Mouse (Mus musculus) lung, postnatal 0 days (tissue): Measurements from ENCODE around the gene Magee1. TPM values are rescaled to one million over a fixed set of nuclear protein-coding genes. Genes with fewer than 3 reads are reported as not detected.
"Not testable (repeated sequence)": the region's sequence is repeated elsewhere in the genome, so short reads cannot be mapped to it uniquely, and the experiment has no call there.

Experiments
- ATAC-seq: fragments of 200-750 bp; cut with Nextera tagmentation; 2 replicates; pipeline ENCODE4 v1.8.0; 2017; ENCODE audit warnings: moderate library complexity
- DNase-seq: peaks from one replicate; pipeline ENCODE4 v3.0.0-alpha.2; 2016; ENCODE audit warnings: low spot score
- H3K27ac ChIP-seq: fragments of 300-500 bp; sonication (generic); 2 replicates; pipeline ENCODE4 v1.5.1; 2014; ENCODE audit warnings: antibody characterized with exemption, mild to moderate bottlenecking, low read length, mixed read lengths
- H3K27me3 ChIP-seq: fragments of 300-500 bp; sonication (generic); replicated peaks from 2 replicates; pipeline ENCODE4 v1.6.1; 2014; ENCODE audit warnings: low read length, mixed read lengths; ENCODE audit not compliant: insufficient read depth
- H3K36me3 ChIP-seq: fragments of 300-500 bp; sonication (generic); 2 replicates; pipeline ENCODE4 v1.6.1; 2014; ENCODE audit warnings: low read length, mixed read lengths; ENCODE audit not compliant: insufficient read depth
- H3K4me1 ChIP-seq: fragments of 300-500 bp; sonication (generic); 2 replicates; pipeline ENCODE4 v1.6.1; 2014; ENCODE audit warnings: antibody characterized with exemption, low read depth, low read length, mixed read lengths; ENCODE audit not compliant: insufficient read depth
- H3K4me2 ChIP-seq: fragments of 300-500 bp; sonication (generic); replicated peaks from 2 replicates; pipeline ENCODE4 v1.6.1; 2014; ENCODE audit warnings: low read depth, mild to moderate bottlenecking, low read length, moderate library complexity, mixed read lengths
- H3K4me3 ChIP-seq: fragments of 300-500 bp; sonication (generic); 2 replicates; pipeline ENCODE4 v1.5.1; 2014; ENCODE audit warnings: low read depth, low read length
- H3K9ac ChIP-seq: fragments of 300-500 bp; sonication (generic); replicated peaks from 2 replicates; pipeline ENCODE4 v1.6.1; 2014; ENCODE audit warnings: low read depth, mild to moderate bottlenecking
- H3K9me3 ChIP-seq: fragments of 300-500 bp; sonication (generic); 2 replicates; pipeline ENCODE4 v1.6.1; 2016; ENCODE audit warnings: low read length, mixed read lengths
- CTCF ChIP-seq: IDR thresholded peaks from 2 replicates; pipeline ENCODE4 v1.5.1; 2016; ENCODE audit warnings: antibody characterized with exemption, mild to moderate bottlenecking
- EP300 ChIP-seq: IDR thresholded peaks from 2 replicates; pipeline ENCODE4 v1.6.1; 2016; ENCODE audit warnings: antibody characterized with exemption, mild to moderate bottlenecking, control low read depth
- WGBS: fragments of 180-500 bp; shearing (Covaris S2); extraction: QIAGEN DNeasy Blood & Tissue Kit; methylation state at CpG from one replicate; pipeline ENCODE4 v1.1.7; 2014; 5-methylcytosine and 5-hydroxymethylcytosine counted together
- polyA plus RNA-seq: library from polyadenylated mRNA; unstranded; fragments of >200 nt; fragmentation: Nextera tagmentation; extraction: Ambion mirVana; gene quantifications from 2 replicates; pipeline ENCODE4 v1.2.1, GENCODE M21; 2015

The Magee1 gene
- 5.8 and 7.1 TPM in 2 replicates for polyA plus RNA-seq

- WGBS: 9% methylated on average over 37 of the region's 65 CpGs
- peak within 1 kb of the TSS; percentile 81 for H3K4me2 ChIP-seq
- H3K36me3 ChIP-seq: no peaks in the 10 kb centered on the region
- H3K27me3 ChIP-seq: 0 out of 2 replicates have a peak, but pooled peaks cover 9% of the 10 kb centered on the region
- TF ChIP-seq CTCF (no peak), EP300 (no peak)
- H3K9me3 ChIP-seq: no peaks in the 10 kb centered on the region
- peak within 1 kb of the TSS; percentile 32; the same call in 1 of the 2 replicates for H3K9ac ChIP-seq
- H3K27ac ChIP-seq: no peak within 1 kb of the TSS
- peak within 1 kb of the TSS; percentile 44 for H3K4me3 ChIP-seq
- ATAC-seq (peak; percentile 67), DNase-seq (peak; percentile 58)
- H3K4me1 ChIP-seq: no peaks in the 10 kb centered on the region
Measured at GRCm38 (mm10) chrX:105120275-105121226, at the start of gene Magee1. Gene Magee1, plus strand, starts transcription at chrX:105120378.

GRCm38 (mm10) chrX:105079151-105079550 lies 41.0 kb upstream of the Magee1 start:
- Histone ChIP-seq H3K4me1 (peaks cover 4% of the 10 kb centered on the region; the same call in 1 of the 2 replicates), H3K9ac (no peak overlapping the region), H3K27ac (no peak overlapping the region), H3K9me3 (no peaks in the 10 kb centered on the region), H3K4me3 (peak overlapping the region; percentile 50), H3K36me3 (no peaks in the 10 kb centered on the region), H3K4me2 (peak overlapping the region; percentile 59), H3K27me3 (no peaks in the 10 kb centered on the region)
- ATAC-seq (peak; percentile 43), DNase-seq (peak; percentile 12)
- 5% methylated on average over 12 of the region's 12 CpGs for WGBS
- TF ChIP-seq EP300: no peak
- no peak for TF ChIP-seq CTCF

- peak within 1 kb of the TSS; percentile 59 for H3K4me2 ChIP-seq
- TF ChIP-seq CTCF (no peak), EP300 (no peak)
- peak; percentile 100 for ATAC-seq
- no peaks in the 10 kb centered on the region for H3K36me3 ChIP-seq
- peak; percentile 97 for DNase-seq
- no peaks in the 10 kb centered on the region for H3K27me3 ChIP-seq
- H3K9me3 ChIP-seq: no peaks in the 10 kb centered on the region
- H3K27ac ChIP-seq: no peak within 1 kb of the TSS
- H3K9ac ChIP-seq: no peak within 1 kb of the TSS
- H3K4me1 ChIP-seq: peaks cover 4% of the 10 kb centered on the region; the same call in 1 of the 2 replicates
- peak within 1 kb of the TSS; percentile 50 for H3K4me3 ChIP-seq
- 1% methylated on average over 35 of the region's 35 CpGs for WGBS
Measured at GRCm38 (mm10) chrX:105079615-105080092, 40.5 kb upstream of the Magee1 start, which contains the start of gene Pbdc1. Gene Pbdc1, plus strand, starts transcription at chrX:105079756.

GRCm38 (mm10) chrX:105080096-105080495 lies 40.1 kb upstream of the Magee1 start:
- ATAC-seq (no peak), DNase-seq (no peak)
- Histone ChIP-seq H3K4me1 (peaks cover 4% of the 10 kb centered on the region; the same call in 1 of the 2 replicates), H3K9me3 (no peaks in the 10 kb centered on the region), H3K27me3 (no peaks in the 10 kb centered on the region), H3K36me3 (no peaks in the 10 kb centered on the region), H3K9ac (no peak overlapping the region), H3K4me2 (peak overlapping the region; percentile 59), H3K27ac (no peak overlapping the region), H3K4me3 (peak overlapping the region; percentile 50)
- TF ChIP-seq CTCF (no peak), EP300 (no peak)
- 7% methylated on average over 8 of the region's 8 CpGs for WGBS

GRCm38 (mm10) chrX:105083013-105083412 lies 37.2 kb upstream of the Magee1 start:
- not testable (repeated sequence) for H3K4me2 ChIP-seq, ATAC-seq
- 88% methylated on average over 7 of the region's 7 CpGs for WGBS

GRCm38 (mm10) chrX:105104175-105104574 lies 16.0 kb upstream of the Magee1 start:
- Histone ChIP-seq H3K27ac (no peak overlapping the region), H3K9me3 (no peaks in the 10 kb centered on the region), H3K4me1 (no peaks in the 10 kb centered on the region), H3K4me3 (no peak overlapping the region), H3K36me3 (no peaks in the 10 kb centered on the region), H3K4me2 (no peak overlapping the region), H3K27me3 (no peaks in the 10 kb centered on the region), H3K9ac (no peak overlapping the region)
- TF ChIP-seq EP300 (no peak), CTCF (peak; percentile 71)
- ATAC-seq (0 out of 2 replicates have a peak, but pooled peaks have one; percentile 28), DNase-seq (peak; percentile 45)
- WGBS: 47% methylated on average over 5 of the region's 5 CpGs

More at GRCm38 (mm10) chrX:105083013-105083412, 37.2 kb upstream of the Magee1 start:
- not testable (repeated sequence) for H3K4me3 ChIP-seq, H3K36me3 ChIP-seq, H3K27me3 ChIP-seq, H3K27ac ChIP-seq, DNase-seq, H3K9ac ChIP-seq, H3K4me1 ChIP-seq, H3K9me3 ChIP-seq
